Mouse (Mus musculus): ENCODE measurements around the gene Mrpl20. TPM values are rescaled to one million over a fixed set of nuclear protein-coding genes. Genes with fewer than 3 reads are reported as not detected.

Mrpl20 gene
- total RNA-seq, 2 experiments from 2014 or later = 102 to 210 TPM

- ATAC-seq (replicated peaks; ENCODE audit: poor library complexity) = no peak
Observed at GRCm38 (mm10) chr4:155830596-155830995, 27.9 kb downstream of the Mrpl20 start.

DNA sequence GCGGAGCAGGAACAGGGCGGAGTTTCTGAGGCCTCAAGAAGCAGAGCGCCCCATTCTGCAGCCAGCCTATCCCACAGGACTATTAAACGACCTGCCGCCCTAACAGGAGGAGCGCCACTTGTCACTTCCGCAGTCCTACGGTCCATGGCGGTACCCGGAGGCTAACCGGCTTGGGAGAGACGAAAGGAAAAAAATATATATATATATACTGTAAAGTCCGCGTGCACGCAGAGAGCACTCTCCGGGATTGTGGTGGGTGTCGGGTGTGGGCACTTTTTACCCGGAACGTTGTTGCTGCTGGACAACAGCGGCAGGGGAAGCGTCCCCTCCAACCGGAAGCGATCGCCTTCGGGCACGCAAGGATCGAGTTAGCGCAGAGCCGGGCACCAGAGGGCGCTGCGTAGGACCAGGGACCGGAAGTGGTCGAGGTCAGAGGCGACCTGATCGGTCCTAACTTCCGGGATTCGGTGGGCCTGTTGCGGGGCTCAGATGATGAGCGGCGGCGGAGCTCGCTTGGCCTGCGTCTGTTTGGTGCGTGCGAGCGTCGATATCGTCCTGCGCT lies 28.6 kb downstream of the Mrpl20 start, which contains the start of gene Aurkaip1:
Gene Aurkaip1, plus strand, starts transcription at position 68 of the 562 bp plus-strand sequence.
- ATAC-seq (replicated peaks; ENCODE audit: poor library complexity) = peak; percentile 85

GRCm38 (mm10) chr4:155831831-155832230 lies 29.2 kb downstream of the Mrpl20 start:
- no peak; the same call in 1 of the 2 replicates for ATAC-seq (replicated peaks; ENCODE audit: poor library complexity)

- ATAC-seq (replicated peaks; ENCODE audit: poor library complexity) = no peak
Observed at GRCm38 (mm10) chr4:155832321-155832720, 29.6 kb downstream of the Mrpl20 start.

DNA sequence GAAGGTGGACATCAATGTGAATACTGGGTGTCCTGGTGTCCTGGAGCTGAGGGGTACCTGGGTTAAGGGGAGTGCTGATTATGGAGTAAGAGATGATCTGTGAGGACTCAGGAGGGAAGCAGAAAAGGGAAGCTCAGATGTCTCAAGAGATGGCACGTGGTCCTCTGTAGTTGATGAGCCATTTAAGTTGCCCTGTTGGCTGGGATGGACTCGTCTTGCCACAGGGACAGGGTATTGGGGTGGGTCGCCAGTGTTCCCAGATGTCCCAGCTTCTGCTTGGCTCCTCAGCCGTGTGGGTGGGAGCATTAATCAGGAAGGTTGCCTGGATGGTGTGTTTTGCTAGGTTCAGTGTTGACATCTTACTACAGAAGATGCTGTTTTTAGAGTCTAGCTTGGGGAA lies 30.6 kb downstream of the Mrpl20 start:
- ATAC-seq (replicated peaks; ENCODE audit: poor library complexity) = no peak

- ATAC-seq (replicated peaks; ENCODE audit: poor library complexity) = peak; percentile 53
Observed at GRCm38 (mm10) chr4:155833836-155834235, 31.2 kb downstream of the Mrpl20 start.

- peak; percentile 24 for ATAC-seq (replicated peaks; ENCODE audit: poor library complexity)
Observed at GRCm38 (mm10) chr4:155837404-155838010, 34.8 kb downstream of the Mrpl20 start.

DNA sequence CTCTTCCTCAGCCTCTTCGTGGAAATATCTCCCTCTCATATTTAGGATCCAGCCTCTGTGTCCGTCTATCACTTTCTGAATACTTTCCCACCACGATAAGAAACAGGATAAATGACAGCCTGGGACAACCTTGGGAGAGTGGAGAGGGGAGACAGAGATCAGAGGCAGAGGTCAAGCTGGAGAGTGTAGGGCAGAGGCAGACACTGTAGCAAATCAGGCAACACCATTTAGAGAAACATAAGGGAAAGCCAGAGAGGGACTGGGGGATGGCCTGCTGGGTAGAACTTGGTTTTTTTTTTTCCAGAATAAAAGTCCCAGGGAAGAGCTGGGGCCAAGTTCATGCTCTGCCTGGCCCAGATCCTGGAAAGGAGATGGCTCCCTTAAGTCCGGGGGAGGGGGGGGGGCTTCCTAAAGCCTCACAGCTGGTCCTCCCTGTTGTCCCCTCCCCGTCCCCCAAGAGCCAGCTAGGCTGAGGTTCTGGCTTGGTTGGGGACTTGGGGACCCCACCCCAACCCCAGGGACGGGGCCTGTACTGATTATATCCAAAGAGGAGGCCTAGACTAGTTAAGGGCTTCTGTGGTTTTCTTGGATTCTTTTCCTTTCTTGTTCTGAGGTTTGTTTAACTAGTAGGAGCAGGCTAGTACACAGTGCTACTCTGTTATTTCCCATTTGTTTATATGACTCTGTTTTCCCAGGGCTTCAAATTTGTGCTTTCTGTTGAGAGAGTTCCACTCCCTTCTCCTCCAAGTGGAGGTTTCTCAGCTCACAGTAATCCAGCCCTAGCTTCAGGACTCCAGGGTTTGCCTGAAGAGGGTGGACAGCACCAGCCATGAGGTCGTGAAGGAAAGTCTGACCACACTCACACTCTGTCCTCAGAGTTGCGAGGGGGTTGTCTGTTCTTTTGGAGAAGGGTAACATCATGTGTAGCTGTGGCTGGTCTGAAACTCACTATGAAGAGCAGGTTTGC lies 35.8 kb downstream of the Mrpl20 start:
- ATAC-seq (replicated peaks; ENCODE audit: poor library complexity) = no peak

DNA sequence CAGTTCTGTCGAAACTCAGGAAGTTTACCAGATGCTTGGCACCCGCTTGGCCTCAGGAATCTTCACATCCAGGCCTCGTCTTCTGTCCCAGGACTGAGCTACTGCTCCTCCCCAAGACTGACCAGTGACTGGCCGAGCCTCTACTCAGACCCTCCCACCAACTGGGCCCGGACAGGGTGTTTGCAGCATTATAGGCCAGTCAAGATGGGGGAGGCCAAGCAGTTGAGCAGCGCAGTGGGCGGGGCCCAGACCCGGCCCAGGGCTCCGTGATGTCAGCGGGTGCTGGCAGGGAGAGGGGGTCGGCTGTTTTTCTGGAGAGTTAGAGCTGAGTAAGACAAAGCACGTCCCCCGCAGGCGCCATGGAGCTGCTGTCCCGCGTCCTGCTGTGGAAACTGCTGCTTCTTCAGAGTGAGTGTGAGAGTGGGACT lies 36.8 kb downstream of the Mrpl20 start, which contains the start of gene Mxra8:
Gene Mxra8, plus strand, starts transcription at position 198 of the 428 bp plus-strand sequence.
- ATAC-seq (replicated peaks; ENCODE audit: poor library complexity) = no peak

DNA sequence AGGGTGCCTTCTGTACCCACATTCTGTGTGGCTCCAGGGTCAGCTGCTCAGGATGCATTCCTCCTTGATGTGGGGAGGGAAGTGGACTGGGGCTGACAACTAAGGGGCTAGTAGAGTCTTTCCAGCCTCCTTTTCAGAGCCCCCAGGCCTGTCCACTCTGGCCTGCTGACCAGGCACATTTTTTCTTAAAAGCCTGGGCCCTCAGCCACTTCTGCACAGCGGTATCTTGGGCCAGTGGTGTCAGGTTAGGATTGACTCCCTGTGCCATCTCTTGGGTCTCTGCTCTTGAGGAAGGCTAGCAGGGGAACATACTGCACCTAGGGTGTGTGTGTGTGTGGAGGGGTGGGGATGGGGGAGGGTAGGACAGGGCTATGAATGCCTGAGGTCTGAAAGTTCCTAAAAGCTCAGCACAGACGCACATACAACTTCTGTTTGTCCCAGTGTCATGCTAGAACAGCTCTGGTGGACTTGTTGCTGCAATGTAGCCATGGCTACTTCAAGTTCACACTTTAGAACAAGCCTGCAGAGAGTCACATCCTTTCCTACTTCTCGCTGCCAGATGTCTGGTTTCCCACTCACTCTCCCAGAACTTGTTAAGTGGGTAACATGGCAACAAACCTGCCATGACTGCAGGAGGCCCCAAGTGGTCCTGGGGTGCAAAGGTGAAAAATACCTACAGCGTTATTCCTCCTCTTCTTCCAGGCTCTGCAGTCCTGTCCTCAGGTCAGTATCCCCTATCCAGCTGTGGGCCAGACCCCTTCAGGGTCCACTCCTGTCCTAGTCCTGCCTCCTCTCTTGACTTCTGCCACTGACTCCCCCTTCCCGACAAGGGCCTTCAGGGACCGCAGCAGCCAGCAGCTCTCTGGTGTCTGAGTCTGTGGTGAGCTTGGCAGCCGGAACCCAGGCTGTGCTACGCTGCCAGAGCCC lies 37.7 kb downstream of the Mrpl20 start:
- no peak for ATAC-seq (replicated peaks; ENCODE audit: poor library complexity)

GRCm38 (mm10) chr4:155841003-155841454 lies 38.4 kb downstream of the Mrpl20 start:
- peak; percentile 74 for ATAC-seq (replicated peaks; ENCODE audit: poor library complexity)

DNA sequence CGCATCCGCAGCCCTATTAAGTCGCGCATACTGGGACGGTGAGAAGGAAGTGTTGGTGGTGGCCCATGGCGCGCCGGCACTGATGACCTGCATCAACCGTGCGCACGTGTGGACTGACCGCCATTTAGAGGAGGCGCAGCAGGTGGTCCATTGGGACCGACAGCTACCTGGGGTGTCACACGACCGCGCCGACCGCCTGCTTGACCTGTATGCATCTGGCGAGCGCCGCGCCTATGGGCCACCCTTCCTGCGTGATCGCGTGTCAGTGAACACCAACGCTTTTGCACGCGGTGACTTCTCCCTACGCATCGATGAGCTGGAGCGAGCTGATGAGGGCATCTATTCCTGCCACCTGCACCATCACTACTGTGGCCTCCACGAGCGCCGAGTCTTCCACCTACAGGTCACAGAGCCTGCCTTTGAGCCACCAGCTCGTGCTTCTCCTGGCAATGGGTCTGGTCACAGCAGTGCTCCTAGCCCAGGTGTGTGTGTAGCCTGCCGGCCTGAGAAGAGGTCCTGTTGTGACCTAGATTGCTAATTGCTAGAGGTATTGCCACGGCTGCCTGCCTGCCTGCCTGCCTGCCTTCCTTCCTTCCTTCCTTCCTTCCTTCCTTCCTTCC lies 39.1 kb downstream of the Mrpl20 start:
- peak; percentile 3; the same call in 1 of the 2 replicates for ATAC-seq (replicated peaks; ENCODE audit: poor library complexity)

DNA sequence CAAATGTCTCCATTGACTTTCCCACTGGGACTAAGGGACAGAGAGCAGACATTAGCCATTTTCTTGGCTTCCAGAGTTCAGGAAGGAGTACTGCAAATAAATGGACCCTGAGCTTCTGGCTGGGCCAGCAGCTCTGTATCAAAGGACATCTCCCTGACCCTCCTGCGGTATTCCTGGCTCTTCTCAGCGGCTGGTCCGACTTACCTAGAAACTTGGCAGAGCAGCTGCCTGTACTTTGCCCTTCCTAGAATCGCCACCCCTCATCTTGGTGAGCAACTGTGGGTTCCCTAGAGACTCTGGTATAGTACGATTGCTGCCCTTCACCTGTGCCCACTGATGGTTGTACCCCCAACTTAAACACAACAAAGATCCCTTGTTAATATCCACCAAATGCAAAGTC lies 40.6 kb downstream of the Mrpl20 start:
- ATAC-seq (replicated peaks; ENCODE audit: poor library complexity) = no peak

GRCm38 (mm10) chr4:155846871-155847578 lies 44.3 kb downstream of the Mrpl20 start, which contains the start of gene Dvl1:
Gene Dvl1 (plus strand): TSS chr4:155847402.
- peak; percentile 68 for ATAC-seq (replicated peaks; ENCODE audit: poor library complexity)

GRCm38 (mm10) chr4:155847591-155848352 lies 45.1 kb downstream of the Mrpl20 start:
- peak; percentile 21; the same call in 1 of the 2 replicates for ATAC-seq (replicated peaks; ENCODE audit: poor library complexity)

GRCm38 (mm10) chr4:155848434-155849095 lies 45.9 kb downstream of the Mrpl20 start:
- ATAC-seq (replicated peaks; ENCODE audit: poor library complexity) = no peak

DNA sequence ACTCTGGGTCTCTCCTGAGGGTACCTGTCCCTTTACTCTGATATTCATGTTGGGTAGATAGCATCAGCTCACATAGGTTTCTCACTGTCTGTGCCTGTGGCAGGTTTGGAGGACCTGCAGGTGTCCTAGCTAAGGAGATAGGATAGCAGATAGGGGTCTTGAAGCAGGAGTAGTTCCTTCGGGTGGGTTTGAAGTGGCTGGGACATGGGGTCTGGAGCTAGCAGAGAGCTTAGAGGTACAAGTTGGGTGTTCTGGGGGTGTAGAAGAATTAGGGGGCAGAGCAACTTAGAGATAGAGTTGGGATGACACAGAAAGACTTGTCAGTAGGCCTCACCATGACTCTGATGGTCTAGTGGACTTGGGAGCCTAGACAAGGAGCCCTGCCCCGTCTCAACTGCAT lies 46.7 kb downstream of the Mrpl20 start:
- no peak for ATAC-seq (replicated peaks; ENCODE audit: poor library complexity)
